Mouse (Mus musculus) ES-E14 (cell line): ENCODE results near the gene Fam171a1.

Experiments used
- CHD2 ChIP-seq: IDR thresholded peaks from 2 replicates; pipeline ENCODE4 v1.6.1; 2014; ENCODE audit warnings: mild to moderate bottlenecking, low read depth, low read length, inconsistent platforms
- HCFC1 ChIP-seq: IDR thresholded peaks from 2 replicates; pipeline ENCODE4 v1.6.1; 2012; ENCODE audit warnings: low read length, inconsistent platforms, borderline replicate concordance; ENCODE audit not compliant: insufficient read depth
- MAFK ChIP-seq: IDR thresholded peaks from 2 replicates; pipeline ENCODE4 v1.6.1; 2014; ENCODE audit warnings: mild to moderate bottlenecking, low read depth, low read length, inconsistent platforms; ENCODE audit not compliant: insufficient read depth
- ZC3H11A ChIP-seq: IDR thresholded peaks from 2 replicates; pipeline ENCODE4 v1.6.1; 2012; ENCODE audit warnings: low read depth, mild to moderate bottlenecking, inconsistent platforms, low read length, borderline replicate concordance
- ZNF384 ChIP-seq: IDR thresholded peaks from 2 replicates; pipeline ENCODE4 v1.6.1; 2012; ENCODE audit warnings: low read depth, low read length, inconsistent platforms

DNA sequence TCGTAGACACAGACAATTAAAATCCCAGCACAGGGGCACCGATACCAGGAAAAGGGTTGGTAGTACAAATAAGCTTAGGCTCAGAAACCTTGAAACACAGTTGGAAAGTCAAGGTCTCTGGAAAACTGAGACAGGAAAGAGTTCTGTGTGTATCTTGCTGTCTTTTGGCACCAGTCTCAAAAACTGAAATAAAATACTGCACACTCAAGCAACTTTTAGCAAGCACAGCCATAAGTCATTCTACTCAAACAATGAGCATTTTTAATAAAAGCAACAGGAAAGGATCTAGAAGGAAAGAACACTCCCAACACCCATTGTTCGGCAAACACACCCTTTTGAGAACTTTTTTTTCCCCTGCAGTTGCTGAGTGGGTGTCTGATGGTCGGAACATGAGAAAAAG, at the start of gene Fam171a1:
- TF ChIP-seq ZC3H11A (no peak), CHD2 (no peak), MAFK (no peak), ZNF384 (no peak), HCFC1 (no peak)
